Mouse (Mus musculus) forebrain, embryonic 13.5 days (tissue): ENCODE measurements around the gene Gm6614. TPM values are rescaled to one million over a fixed set of nuclear protein-coding genes. Genes with fewer than 3 reads are reported as not detected.
"Not testable (repeated sequence)": the region's sequence is repeated elsewhere in the genome, so short reads cannot be mapped to it uniquely, and the experiment has no call there.

Source experiments
- ATAC-seq: fragments of 200-750 bp; cut with Nextera tagmentation; 2 replicates; pipeline ENCODE4 v1.8.0; 2017
- H3K27ac ChIP-seq: fragments of 300-500 bp; sonication (generic); 2 replicates; pipeline ENCODE4 v1.5.1; 2015; ENCODE audit warnings: inconsistent platforms, mild to moderate bottlenecking, moderate library complexity
- H3K27me3 ChIP-seq: fragments of 300-500 bp; sonication (generic); 2 replicates; pipeline ENCODE4 v1.6.1; 2015; ENCODE audit warnings: mild to moderate bottlenecking, inconsistent platforms
- H3K36me3 ChIP-seq: fragments of 300-500 bp; sonication (generic); 2 replicates; pipeline ENCODE4 v1.6.1; 2015; ENCODE audit warnings: mild to moderate bottlenecking, inconsistent platforms; ENCODE audit not compliant: poor library complexity, severe bottlenecking
- H3K4me1 ChIP-seq: fragments of 300-500 bp; sonication (generic); 2 replicates; pipeline ENCODE4 v1.6.1; 2015; ENCODE audit warnings: inconsistent platforms
- H3K4me2 ChIP-seq: fragments of 300-500 bp; sonication (generic); 2 replicates; pipeline ENCODE4 v1.6.1; 2015; ENCODE audit warnings: inconsistent platforms, mild to moderate bottlenecking, moderate library complexity
- H3K4me3 ChIP-seq: fragments of 300-500 bp; sonication (generic); 2 replicates; pipeline ENCODE4 v1.5.1; 2015; ENCODE audit warnings: mild to moderate bottlenecking, inconsistent platforms
- H3K9ac ChIP-seq: fragments of 300-500 bp; sonication (generic); 2 replicates; pipeline ENCODE4 v1.6.1; 2015; ENCODE audit warnings: mild to moderate bottlenecking, inconsistent platforms
- H3K9me3 ChIP-seq: fragments of 300-500 bp; sonication (generic); replicated peaks from 2 replicates; pipeline ENCODE4 v1.6.1; 2016; ENCODE audit warnings: inconsistent platforms
- WGBS: fragments of 180-500 bp; shearing (Covaris S2); methylation state at CpG from one replicate; pipeline ENCODE4 v1.1.7; 2015; 5-methylcytosine and 5-hydroxymethylcytosine counted together
- polyA plus RNA-seq: library from polyadenylated mRNA; unstranded; fragments of >200 nt; fragmentation: Nextera tagmentation; extraction: Ambion mirVana; gene quantifications from 2 replicates; pipeline ENCODE4 v1.2.1, GENCODE M21; 2015

Gm6614 gene
- not detected in 2 replicates for polyA plus RNA-seq

- WGBS = 96% methylated on average over 4 of the region's 4 CpGs
- H3K4me3 ChIP-seq = no peak within 1 kb of the TSS
- H3K9ac ChIP-seq = no peak within 1 kb of the TSS
- no peaks in the 10 kb centered on the region for H3K4me1 ChIP-seq
- no peak for ATAC-seq
- H3K27ac ChIP-seq = no peak within 1 kb of the TSS
- no peaks in the 10 kb centered on the region for H3K36me3 ChIP-seq
- H3K4me2 ChIP-seq = no peak within 1 kb of the TSS
- H3K9me3 ChIP-seq = no peaks in the 10 kb centered on the region
- H3K27me3 ChIP-seq = no peaks in the 10 kb centered on the region
Measured at GRCm38 (mm10) chr6:142011364-142011955, at the start of gene Gm6614. Gene Gm6614 (minus strand): TSS chr6:142011414.

GRCm38 (mm10) chr6:142058281-142058680, 47.1 kb upstream of the Gm6614 start:
- H3K27ac ChIP-seq, H3K4me1 ChIP-seq, H3K4me3 ChIP-seq, H3K4me2 ChIP-seq, H3K9ac ChIP-seq, H3K27me3 ChIP-seq, ATAC-seq, H3K9me3 ChIP-seq, H3K36me3 ChIP-seq: not testable (repeated sequence)
- 88% methylated on average over 3 of the region's 3 CpGs for WGBS

- H3K9ac ChIP-seq = no peak overlapping the region
- 68% methylated on average over 1 of the region's 1 CpGs for WGBS
- no peak overlapping the region for H3K4me2 ChIP-seq
- H3K27ac ChIP-seq = no peak overlapping the region
- no peaks in the 10 kb centered on the region for H3K36me3 ChIP-seq
- no peak overlapping the region for H3K4me3 ChIP-seq
- no peaks in the 10 kb centered on the region for H3K27me3 ChIP-seq
- no peaks in the 10 kb centered on the region for H3K9me3 ChIP-seq
- H3K4me1 ChIP-seq = no peaks in the 10 kb centered on the region
- no peak for ATAC-seq
Measured at GRCm38 (mm10) chr6:142047689-142048088, 36.5 kb upstream of the Gm6614 start.

GRCm38 (mm10) chr6:142045746-142046145, 34.5 kb upstream of the Gm6614 start:
- H3K4me3 ChIP-seq = no peak overlapping the region
- H3K9me3 ChIP-seq = no peaks in the 10 kb centered on the region
- no peak overlapping the region for H3K27ac ChIP-seq
- H3K9ac ChIP-seq = no peak overlapping the region
- H3K27me3 ChIP-seq = no peaks in the 10 kb centered on the region
- no peak overlapping the region for H3K4me2 ChIP-seq
- no peaks in the 10 kb centered on the region for H3K4me1 ChIP-seq
- no peak for ATAC-seq
- 87% methylated on average over 2 of the region's 2 CpGs for WGBS
- H3K36me3 ChIP-seq = no peaks in the 10 kb centered on the region

GRCm38 (mm10) chr6:142041896-142042295, 30.7 kb upstream of the Gm6614 start:
- H3K4me2 ChIP-seq = no peak overlapping the region
- no peaks in the 10 kb centered on the region for H3K27me3 ChIP-seq
- no peak overlapping the region for H3K27ac ChIP-seq
- no peak overlapping the region for H3K9ac ChIP-seq
- no peak overlapping the region for H3K4me3 ChIP-seq
- H3K36me3 ChIP-seq = no peaks in the 10 kb centered on the region
- WGBS = 95% methylated on average over 3 of the region's 3 CpGs
- no peaks in the 10 kb centered on the region for H3K9me3 ChIP-seq
- ATAC-seq = no peak
- H3K4me1 ChIP-seq = no peaks in the 10 kb centered on the region

GRCm38 (mm10) chr6:142040306-142041175, 29.3 kb upstream of the Gm6614 start:
- H3K4me2 ChIP-seq = no peak overlapping the region
- peak; percentile 62 for ATAC-seq
- 56% methylated on average over 16 of the region's 16 CpGs for WGBS

GRCm38 (mm10) chr6:142035771-142036170, 24.6 kb upstream of the Gm6614 start:
- ATAC-seq = no peak
- 85% methylated on average over 2 of the region's 2 CpGs for WGBS

More at GRCm38 (mm10) chr6:142040306-142041175, 29.3 kb upstream of the Gm6614 start:
- Histone ChIP-seq H3K36me3 (no peaks in the 10 kb centered on the region), H3K27ac (no peak overlapping the region), H3K4me1 (no peaks in the 10 kb centered on the region), H3K9me3 (no peaks in the 10 kb centered on the region), H3K4me3 (no peak overlapping the region), H3K9ac (no peak overlapping the region), H3K27me3 (no peaks in the 10 kb centered on the region)

GRCm38 (mm10) chr6:142021671-142022070, 10.5 kb upstream of the Gm6614 start:
- Histone ChIP-seq H3K36me3 (no peaks in the 10 kb centered on the region), H3K9me3 (no peaks in the 10 kb centered on the region), H3K9ac (no peak overlapping the region), H3K27me3 (no peaks in the 10 kb centered on the region), H3K4me2 (no peak overlapping the region), H3K4me3 (no peak overlapping the region), H3K4me1 (no peaks in the 10 kb centered on the region), H3K27ac (no peak overlapping the region)
- WGBS = 87% methylated on average over 3 of the region's 3 CpGs
- no peak for ATAC-seq

More at GRCm38 (mm10) chr6:142035771-142036170, 24.6 kb upstream of the Gm6614 start:
- Histone ChIP-seq H3K27me3 (no peaks in the 10 kb centered on the region), H3K27ac (no peak overlapping the region), H3K4me1 (no peaks in the 10 kb centered on the region), H3K4me3 (no peak overlapping the region), H3K36me3 (no peaks in the 10 kb centered on the region), H3K4me2 (no peak overlapping the region), H3K9ac (no peak overlapping the region), H3K9me3 (no peaks in the 10 kb centered on the region)

- no peak overlapping the region for H3K4me3 ChIP-seq
- no peaks in the 10 kb centered on the region for H3K27me3 ChIP-seq
- H3K9ac ChIP-seq = no peak overlapping the region
- no peaks in the 10 kb centered on the region for H3K4me1 ChIP-seq
- WGBS = 100% methylated on average over 6 of the region's 6 CpGs
- no peak overlapping the region for H3K4me2 ChIP-seq
- H3K9me3 ChIP-seq = no peaks in the 10 kb centered on the region
- H3K27ac ChIP-seq = no peak overlapping the region
- ATAC-seq = no peak
- H3K36me3 ChIP-seq = no peaks in the 10 kb centered on the region
Measured at GRCm38 (mm10) chr6:141986772-141987171, 24.4 kb downstream of the Gm6614 start.

- Histone ChIP-seq H3K9me3 (no peaks in the 10 kb centered on the region), H3K27me3 (no peaks in the 10 kb centered on the region), H3K27ac (no peak overlapping the region), H3K4me3 (no peak overlapping the region), H3K9ac (no peak overlapping the region), H3K4me1 (no peaks in the 10 kb centered on the region), H3K4me2 (no peak overlapping the region), H3K36me3 (no peaks in the 10 kb centered on the region)
- WGBS = 70% methylated on average over 3 of the region's 3 CpGs
- no peak for ATAC-seq
Measured at GRCm38 (mm10) chr6:141984644-141985043, 26.6 kb downstream of the Gm6614 start.

GRCm38 (mm10) chr6:141962420-141962819, 48.8 kb downstream of the Gm6614 start:
- Histone ChIP-seq H3K27me3 (no peaks in the 10 kb centered on the region), H3K9ac (no peak overlapping the region), H3K4me3 (no peak overlapping the region), H3K4me1 (no peaks in the 10 kb centered on the region), H3K9me3 (no peaks in the 10 kb centered on the region), H3K4me2 (no peak overlapping the region), H3K36me3 (no peaks in the 10 kb centered on the region), H3K27ac (no peak overlapping the region)
- WGBS = 88% methylated on average over 1 of the region's 1 CpGs
- ATAC-seq = no peak

GRCm38 (mm10) chr6:141961861-141962260, 49.4 kb downstream of the Gm6614 start:
- ATAC-seq = no peak
- no peaks in the 10 kb centered on the region for H3K9me3 ChIP-seq
- WGBS = 92% methylated on average over 3 of the region's 3 CpGs
- no peak overlapping the region for H3K27ac ChIP-seq
- H3K9ac ChIP-seq = no peak overlapping the region
- no peak overlapping the region for H3K4me3 ChIP-seq
- no peaks in the 10 kb centered on the region for H3K4me1 ChIP-seq
- H3K4me2 ChIP-seq = no peak overlapping the region
- H3K27me3 ChIP-seq = no peaks in the 10 kb centered on the region
- no peaks in the 10 kb centered on the region for H3K36me3 ChIP-seq
